Mouse (Mus musculus): ENCODE data around the gene Cldn4.
"Not testable (repeated sequence)": the region's sequence is repeated elsewhere in the genome, so short reads cannot be mapped to it uniquely, and the experiment has no call there.

The Cldn4 gene

GRCm38 (mm10) chr5:134963546-134963945 is 16.8 kb upstream of the Cldn4 start:
- DNase-seq (ENCODE audit: low spot score in 2 of 2), result no peak

- DNase-seq (ENCODE audit: low spot score in 2 of 2), result no peak
Measured at GRCm38 (mm10) chr5:134961519-134961918, 14.8 kb upstream of the Cldn4 start.

DNA sequence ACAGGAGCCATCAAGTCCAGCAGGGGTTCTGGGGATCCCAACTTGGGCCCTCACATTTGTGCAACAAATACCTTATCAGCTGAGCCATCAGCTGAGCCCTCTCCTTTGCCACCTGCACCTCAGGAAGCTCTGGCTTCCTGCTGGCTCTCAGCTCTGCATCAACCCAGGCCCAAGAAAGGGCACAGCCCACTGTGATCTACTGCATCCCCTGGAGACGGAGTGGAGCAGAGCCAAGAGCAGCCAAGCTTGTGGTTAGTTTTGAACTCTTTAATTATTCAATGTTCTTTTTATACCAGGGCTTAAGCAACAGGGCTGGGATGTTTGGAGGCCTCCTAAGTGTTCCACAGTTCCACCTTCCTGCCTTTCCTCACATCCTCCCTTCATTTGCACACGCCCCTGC is 13.7 kb upstream of the Cldn4 start:
- no peak for DNase-seq (ENCODE audit: low spot score in 2 of 2)

- peak; percentile 15 to 22 for DNase-seq (ENCODE audit: low spot score in 2 of 2)
Measured at GRCm38 (mm10) chr5:134959114-134959513, 12.4 kb upstream of the Cldn4 start.

DNA sequence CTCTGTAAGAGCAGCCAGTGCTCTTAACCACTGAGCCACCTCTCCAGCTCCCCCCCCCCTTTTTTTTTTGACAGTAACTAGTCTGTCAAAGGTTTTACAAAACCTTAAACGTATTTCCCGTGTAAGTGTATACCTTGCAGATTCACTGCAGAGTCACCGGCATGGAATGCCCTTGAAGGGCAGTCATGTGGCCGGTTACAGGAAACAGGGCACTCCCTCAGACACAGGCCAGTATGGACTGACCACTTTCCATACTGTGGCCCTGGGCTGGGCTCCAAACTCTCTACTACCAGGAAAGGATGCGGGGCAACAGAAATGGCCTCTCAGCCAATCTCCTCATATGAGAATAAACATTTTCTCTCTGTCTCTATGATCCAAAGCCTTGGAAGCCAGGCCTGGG is 8.8 kb upstream of the Cldn4 start:
- no peak for DNase-seq (ENCODE audit: low spot score in 2 of 2)

GRCm38 (mm10) chr5:134951053-134951884 is 4.5 kb upstream of the Cldn4 start:
- DNase-seq (ENCODE audit: low spot score in 2 of 2), result no peak

GRCm38 (mm10) chr5:134948085-134948439 is 1.3 kb upstream of the Cldn4 start:
- DNase-seq (ENCODE audit: low spot score in 2 of 2), result no peak

GRCm38 (mm10) chr5:134947420-134948084 is 818 bp upstream of the Cldn4 start:
- no peak for DNase-seq (ENCODE audit: low spot score in 2 of 2)

GRCm38 (mm10) chr5:134946063-134946856 is 474 bp downstream of the Cldn4 start:
- no peak for DNase-seq (ENCODE audit: low spot score in 2 of 2)

GRCm38 (mm10) chr5:134945266-134945959 is 1.3 kb downstream of the Cldn4 start:
- DNase-seq (ENCODE audit: low spot score in 2 of 2), result no peak

DNA sequence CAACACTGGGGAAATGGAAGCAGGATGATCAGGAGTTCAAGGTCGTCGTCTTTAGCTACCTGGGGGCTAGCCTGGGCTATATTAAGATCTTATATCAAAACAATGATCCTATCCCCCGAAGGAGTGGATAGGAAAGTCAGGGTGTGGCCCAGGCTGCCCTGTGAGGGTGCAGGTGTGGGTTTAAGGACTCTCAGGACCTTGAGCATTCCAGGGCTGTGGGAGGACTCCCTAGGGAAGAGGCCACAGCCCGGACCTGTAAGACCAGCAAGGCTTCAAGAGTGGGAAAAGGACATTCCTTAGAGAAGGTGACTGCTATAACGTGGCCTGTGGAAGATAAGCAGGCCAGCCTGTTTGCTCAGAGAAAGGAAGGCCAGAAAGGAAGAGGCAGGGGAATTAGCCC is 2.6 kb downstream of the Cldn4 start:
- DNase-seq (ENCODE audit: low spot score in 2 of 2), result no peak

DNA sequence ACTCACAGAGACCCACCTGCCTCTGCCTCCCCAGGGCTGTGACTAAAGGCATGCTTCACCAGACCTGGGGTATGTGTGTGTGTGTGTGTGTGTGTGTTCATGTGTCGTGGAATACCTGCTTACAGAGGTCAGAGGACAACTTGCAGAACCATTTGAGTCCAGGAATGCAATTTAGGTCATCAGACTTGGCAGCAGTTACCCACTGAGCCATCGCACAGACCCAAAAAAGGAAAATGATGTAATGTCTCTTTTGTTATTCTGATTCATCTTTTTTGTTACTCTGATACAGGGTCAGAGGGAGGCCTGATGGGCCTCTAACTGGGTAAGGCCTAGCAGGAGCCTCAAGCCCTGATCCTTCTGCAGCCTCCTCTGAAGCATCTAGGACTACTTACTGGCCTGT is 4.0 kb downstream of the Cldn4 start:
- DNase-seq (ENCODE audit: low spot score in 2 of 2), result no peak

DNA sequence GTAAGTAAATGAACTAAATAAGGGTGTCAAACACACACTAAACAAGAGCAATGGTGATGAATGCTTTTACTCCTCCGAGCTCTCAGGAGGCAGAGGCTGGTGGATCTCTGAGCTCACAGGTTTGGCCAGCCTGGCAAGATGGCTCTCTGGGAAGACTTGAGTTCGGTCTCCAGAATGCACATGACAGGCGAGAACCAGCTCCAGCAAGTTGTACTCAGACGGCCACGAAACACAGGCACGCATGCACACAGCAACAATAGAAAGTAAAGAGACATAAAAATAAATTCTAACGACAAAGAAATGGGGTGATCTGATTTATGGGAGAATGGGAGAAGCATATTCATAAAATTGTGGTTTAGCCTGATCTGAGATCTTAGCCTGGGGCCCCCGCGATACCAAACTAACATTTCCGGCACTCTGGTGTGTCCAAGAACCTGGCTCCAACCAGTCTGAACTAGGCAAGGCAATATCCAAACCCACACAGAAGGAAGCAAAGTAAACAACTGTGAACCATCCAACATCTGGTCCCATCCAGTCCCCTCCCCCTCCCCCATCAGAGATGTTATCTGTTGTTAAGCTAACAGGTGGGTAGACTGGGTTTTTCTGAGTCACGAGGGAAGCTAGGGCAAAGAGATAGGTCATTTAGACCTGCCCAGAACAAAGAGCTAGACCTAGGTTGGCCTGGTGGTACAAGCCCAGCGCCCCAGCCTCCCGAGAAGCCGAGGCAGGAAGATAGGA is 5.1 kb downstream of the Cldn4 start:
- no peak for DNase-seq (ENCODE audit: low spot score in 2 of 2)

DNA sequence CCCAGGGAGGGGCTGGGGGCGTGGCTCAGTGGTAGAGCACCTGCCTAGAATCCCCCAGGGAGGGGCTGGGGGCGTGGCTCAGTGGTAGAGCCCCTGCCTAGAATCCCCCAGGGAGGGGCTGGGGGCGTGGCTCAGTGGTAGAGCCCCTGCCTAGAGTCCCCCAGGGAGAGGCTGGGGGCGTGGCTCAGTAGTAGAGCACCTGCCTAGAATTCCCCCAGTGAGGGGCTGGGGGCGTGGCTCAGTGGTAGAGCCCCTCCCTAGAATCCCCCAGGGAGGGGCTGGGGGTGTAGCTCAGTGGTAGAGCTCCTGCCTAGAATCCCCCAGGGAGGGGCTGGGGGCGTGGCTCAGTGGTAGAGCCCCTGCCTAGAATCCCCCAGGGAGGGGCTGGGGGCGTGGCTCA is 7.2 kb downstream of the Cldn4 start:
- not testable (repeated sequence) for DNase-seq (ENCODE audit: low spot score in 2 of 2)

GRCm38 (mm10) chr5:134939069-134939468 is 7.7 kb downstream of the Cldn4 start:
- no peak for DNase-seq (ENCODE audit: low spot score in 2 of 2)

DNA sequence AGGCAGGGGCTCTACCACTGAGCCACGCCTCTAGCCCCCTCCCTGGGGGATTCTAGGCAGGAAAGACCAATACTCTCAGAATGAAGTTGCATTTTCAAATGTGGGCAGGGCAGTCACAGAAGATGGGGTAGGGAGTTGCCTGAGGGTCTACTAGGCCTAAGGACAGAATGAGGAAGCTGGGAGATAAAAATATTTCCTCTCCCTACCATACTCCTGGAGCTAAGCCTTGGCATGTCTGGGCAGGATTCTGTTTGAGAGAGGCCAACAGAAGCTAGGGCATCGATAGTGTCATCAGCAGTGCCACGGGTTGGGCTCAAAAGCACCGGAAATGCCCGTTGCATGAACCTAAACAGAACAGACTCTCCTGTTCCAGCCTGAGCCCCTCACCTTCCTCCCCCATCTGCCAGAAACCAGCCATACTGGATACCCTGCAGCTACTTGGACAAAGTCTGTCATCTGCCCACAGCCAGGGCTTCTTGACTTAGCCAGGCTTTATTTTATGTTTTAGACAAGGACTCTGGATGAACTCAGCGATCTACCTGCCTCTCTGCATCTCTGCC is 10.0 kb downstream of the Cldn4 start:
- no peak for DNase-seq (ENCODE audit: low spot score in 2 of 2)

GRCm38 (mm10) chr5:134936051-134936450 is 10.7 kb downstream of the Cldn4 start:
- DNase-seq (ENCODE audit: low spot score in 2 of 2), result no peak

GRCm38 (mm10) chr5:134934666-134935065 is 12.1 kb downstream of the Cldn4 start:
- DNase-seq (ENCODE audit: low spot score in 2 of 2), result no peak

DNA sequence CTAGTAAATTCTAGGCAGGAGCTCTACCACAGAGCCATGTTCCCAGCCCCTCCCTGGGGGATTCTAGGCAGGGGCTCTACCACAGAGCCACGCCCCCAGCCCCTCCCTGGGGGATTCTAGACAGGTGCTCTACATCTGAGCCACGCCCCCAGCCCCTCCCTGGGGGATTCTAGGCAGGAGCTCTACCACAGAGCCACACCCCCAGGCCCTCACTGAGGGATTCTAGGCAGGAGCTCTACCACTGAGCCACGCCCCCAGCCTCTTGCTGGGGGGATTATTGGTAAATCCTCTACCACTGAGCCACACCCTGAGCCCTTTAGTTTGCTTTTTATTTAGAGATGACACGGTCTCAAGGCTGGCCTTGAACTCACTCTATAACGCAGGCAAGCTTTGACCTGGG is 13.0 kb downstream of the Cldn4 start:
- not testable (repeated sequence) for DNase-seq (ENCODE audit: low spot score in 2 of 2)

DNA sequence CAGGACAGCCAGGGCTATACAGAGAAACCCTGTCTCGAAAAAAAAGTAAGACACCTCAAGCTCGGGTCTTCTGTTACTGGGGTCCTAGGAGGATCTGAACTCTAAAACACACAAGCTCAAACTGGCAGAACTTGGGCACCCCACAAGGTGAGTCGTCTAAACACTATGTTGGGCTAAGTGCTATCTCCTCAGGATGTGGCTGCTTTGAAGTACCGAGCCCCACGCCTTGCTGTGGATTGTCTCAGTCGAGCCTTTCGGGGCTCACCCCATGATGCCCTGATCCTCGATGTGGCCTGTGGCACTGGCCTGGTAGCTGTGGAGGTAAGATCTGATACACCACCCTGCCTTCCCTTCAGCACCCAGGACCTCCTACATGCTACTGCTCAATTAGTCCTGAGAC is 13.5 kb downstream of the Cldn4 start:
- DNase-seq (ENCODE audit: low spot score in 2 of 2), result no peak

DNA sequence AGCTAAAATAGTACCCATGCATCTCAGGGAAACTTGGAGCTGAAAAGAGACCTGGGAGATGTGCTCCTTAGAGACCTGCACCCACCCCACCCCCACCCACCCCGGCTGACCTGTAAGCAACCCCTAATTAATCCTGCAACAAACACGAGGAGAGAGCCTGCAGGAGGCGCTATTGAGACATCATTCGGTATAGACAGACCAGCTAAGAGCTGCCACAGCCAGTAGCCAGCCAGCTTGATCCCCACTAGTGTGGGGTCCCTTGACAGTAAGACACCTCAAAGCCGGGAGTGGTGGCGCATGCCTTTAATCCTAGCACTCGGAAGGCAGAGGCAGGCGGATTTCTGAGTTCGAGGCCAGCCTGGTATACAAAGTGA is 13.8 kb downstream of the Cldn4 start:
- peak; percentile 22 to 43 for DNase-seq (ENCODE audit: low spot score in 2 of 2)
